Mouse (Mus musculus): ENCODE data around the gene Pih1d1.

DNA sequence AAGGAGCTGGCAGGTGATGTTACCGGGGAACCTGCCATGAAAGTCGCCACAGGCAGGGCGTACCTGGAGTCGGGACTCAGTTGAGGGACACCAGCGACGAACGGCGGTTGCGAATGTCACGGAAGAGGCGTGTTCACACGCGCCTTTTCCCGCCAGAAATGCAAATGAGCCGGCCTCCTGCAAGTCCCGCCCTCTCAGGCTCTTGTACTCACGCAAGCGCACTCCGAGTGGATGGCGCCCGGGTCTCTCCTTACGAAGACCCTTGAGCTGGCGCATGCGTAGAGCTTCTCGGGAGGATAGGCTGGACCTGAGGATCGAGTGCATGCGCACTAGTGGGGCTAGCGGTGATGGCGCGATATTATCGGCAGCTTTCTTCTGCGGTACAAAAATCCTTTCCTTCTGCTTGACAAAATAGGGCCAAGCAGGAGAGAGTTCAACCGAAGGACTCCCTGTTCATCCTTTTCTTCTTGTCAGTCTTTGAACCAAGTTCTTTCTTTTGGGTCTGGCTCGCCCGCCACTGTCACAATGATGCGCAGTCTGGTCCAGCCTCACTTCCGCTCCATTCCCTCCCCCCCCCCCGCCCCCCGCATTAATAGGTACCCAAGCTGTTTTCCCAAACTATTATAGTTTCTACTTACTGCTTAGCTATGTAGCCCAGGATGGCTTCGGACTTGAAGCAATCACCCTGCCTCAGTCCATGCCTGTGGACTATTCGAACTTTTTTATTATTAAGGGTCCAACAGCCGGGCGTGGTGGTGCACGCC, 50.5 kb downstream of the Pih1d1 start, which contains the start of gene Ccdc155:
- TF ChIP-seq POLR2A (IDR thresholded peaks at IDR 0.05; ENCODE audit: borderline replicate concordance, low read depth, low read length) = no peak
- TF ChIP-seq CTCF (IDR thresholded peaks at IDR 0.05; ENCODE audit: low read depth, low read length) = no peak

Measured in bone marrow macrophage, adult 2 months (primary cell).